16 mouse cellular contexts compared by ENCODE assay signal in genomic region chr9:59457671-59458070, GRCm38 (mm10).
"Had no signal": no experiment of that assay in that cellular context is flagged by ENCODE, and none has a peak within 500 bp of the region (broad histone marks: within the 10 kb centered on the region; RNA-seq: fewer than 3 reads in every experiment).

No protein-coding gene starts in this region.

- H3K4me3 ChIP-seq: neural tube, embryonic 13.5 days; neural tube, embryonic 15.5 days; stomach, embryonic 15.5 days had no signal

- H3K9ac ChIP-seq: neural tube, embryonic 13.5 days; neural tube, embryonic 15.5 days; stomach, embryonic 15.5 days had no signal

- H3K27me3 ChIP-seq: neural tube, embryonic 13.5 days; neural tube, embryonic 15.5 days; stomach, embryonic 15.5 days had no signal

- H3K27ac ChIP-seq: neural tube, embryonic 13.5 days; neural tube, embryonic 15.5 days; stomach, embryonic 15.5 days; stomach, postnatal 0 days had no signal

- DNase-seq: retina, postnatal 1 day; right cerebral cortex, adult 18-20 months; right cerebral cortex, postnatal 14 days; right cerebral cortex, postnatal 25 days; right cerebral cortex, postnatal 4 days; spleen, adult 18-20 months; thymus, adult 18-20 months; thymus, adult 2 months; thymus, postnatal 14 days; thymus, postnatal 25 days; thymus, postnatal 36 days; thymus, postnatal 4 days had no signal

- H3K4me1 ChIP-seq: stomach, embryonic 15.5 days had no signal

- H3K4me2 ChIP-seq: neural tube, embryonic 13.5 days; neural tube, embryonic 15.5 days; stomach, embryonic 15.5 days had no signal

- H3K9me3 ChIP-seq: neural tube, embryonic 13.5 days; neural tube, embryonic 15.5 days; stomach, embryonic 15.5 days had no signal

- H3K36me3 ChIP-seq: neural tube, embryonic 13.5 days; stomach, embryonic 15.5 days had no signal
